Mouse (Mus musculus): ENCODE measurements around the gene Gmpr2. TPM values are rescaled to one million over a fixed set of nuclear protein-coding genes. Genes with fewer than 3 reads are reported as not detected.

The Gmpr2 gene
- polyA plus RNA-seq, 1 experiment from 2014 or later, result 21.3 TPM

GRCm38 (mm10) chr14:55726261-55726660 lies 54.5 kb downstream of the Gmpr2 start:
- TF ChIP-seq CTCF (IDR thresholded peaks at IDR 0.05; ENCODE audit: low read depth), result no peak
- no peak overlapping the region for H3K4me2 ChIP-seq (replicated peaks; ENCODE audit: low read depth)

GRCm38 (mm10) chr14:55727889-55728685 lies 56.3 kb downstream of the Gmpr2 start:
- no peaks in the 10 kb centered on the region for H3K4me1 ChIP-seq (replicated peaks; ENCODE audit: control insufficient read depth, insufficient read depth, low read length)
- no peaks in the 10 kb centered on the region for H3K27me3 ChIP-seq (replicated peaks; ENCODE audit: control insufficient read depth, insufficient read depth, low read length)
- WGBS, result 67% methylated on average over 8 of the region's 8 CpGs
- H3K9ac ChIP-seq (ENCODE audit: low read depth, low read length), result no peak overlapping the region
- H3K4me3 ChIP-seq (ENCODE audit: low read depth, low read length), result no peak overlapping the region
- no peak for TF ChIP-seq CTCF (IDR thresholded peaks at IDR 0.05; ENCODE audit: low read depth)
- no peak overlapping the region for H3K27ac ChIP-seq (ENCODE audit: low read depth, low read length)
- no peak for ATAC-seq
- no peaks in the 10 kb centered on the region for H3K9me3 ChIP-seq (ENCODE audit: control insufficient read depth)
- no peak overlapping the region for H3K4me2 ChIP-seq (replicated peaks; ENCODE audit: low read depth)
- no peaks in the 10 kb centered on the region for H3K36me3 ChIP-seq (ENCODE audit: control insufficient read depth, insufficient read depth)

More at GRCm38 (mm10) chr14:55726261-55726660, 54.5 kb downstream of the Gmpr2 start:
- no peaks in the 10 kb centered on the region for H3K4me1 ChIP-seq (replicated peaks; ENCODE audit: control insufficient read depth, insufficient read depth, low read length)
- no peak overlapping the region for H3K9ac ChIP-seq (ENCODE audit: low read depth, low read length)
- H3K4me3 ChIP-seq (ENCODE audit: low read depth, low read length), result no peak overlapping the region
- H3K36me3 ChIP-seq (ENCODE audit: control insufficient read depth, insufficient read depth), result no peaks in the 10 kb centered on the region
- H3K27me3 ChIP-seq (replicated peaks; ENCODE audit: control insufficient read depth, insufficient read depth, low read length), result no peaks in the 10 kb centered on the region
- H3K27ac ChIP-seq (ENCODE audit: low read depth, low read length), result no peak overlapping the region
- ATAC-seq, result no peak
- no peaks in the 10 kb centered on the region for H3K9me3 ChIP-seq (ENCODE audit: control insufficient read depth)

Other genes with a start within 250 kb of the Gmpr2 start
- gene Dhrs4, start 193.2 kb upstream of the Gmpr2 start, polyA plus RNA-seq (2015; fragmentation: Nextera tagmentation; extraction: Ambion mirVana), result 130 and 133 TPM in 2 replicates
- gene Carmil3, start 181.3 kb upstream of the Gmpr2 start, polyA plus RNA-seq (2015; fragmentation: Nextera tagmentation; extraction: Ambion mirVana), result 0.52 and 0.61 TPM in 2 replicates
- 0.24 and 0.39 TPM in 2 replicates for gene Cpne6, start 161.5 kb upstream of the Gmpr2 start, polyA plus RNA-seq (2015; fragmentation: Nextera tagmentation; extraction: Ambion mirVana)
- not detected in 2 replicates for gene Nrl, start 147.0 kb upstream of the Gmpr2 start, polyA plus RNA-seq (2015; fragmentation: Nextera tagmentation; extraction: Ambion mirVana)
- 16.7 and 17.6 TPM in 2 replicates for gene Pck2, start 131.7 kb upstream of the Gmpr2 start, polyA plus RNA-seq (2015; fragmentation: Nextera tagmentation; extraction: Ambion mirVana)
- 67.0 and 74.7 TPM in 2 replicates for gene Dcaf11, start 111.9 kb upstream of the Gmpr2 start, polyA plus RNA-seq (2015; fragmentation: Nextera tagmentation; extraction: Ambion mirVana)
- 1.2 and 1.8 TPM in 2 replicates for gene A730061H03Rik, start 111.5 kb upstream of the Gmpr2 start, polyA plus RNA-seq (2015; fragmentation: Nextera tagmentation; extraction: Ambion mirVana)
- 0.48 and 0.52 TPM in 2 replicates for gene Fitm1, start 96.3 kb upstream of the Gmpr2 start, polyA plus RNA-seq (2015; fragmentation: Nextera tagmentation; extraction: Ambion mirVana)
- gene Psme1, start 93.8 kb upstream of the Gmpr2 start, polyA plus RNA-seq (2015; fragmentation: Nextera tagmentation; extraction: Ambion mirVana), result 283 and 287 TPM in 2 replicates
- gene Emc9, start 86.6 kb upstream of the Gmpr2 start, polyA plus RNA-seq (2015; fragmentation: Nextera tagmentation; extraction: Ambion mirVana), result 21.6 TPM in 2 replicates
- 481 and 514 TPM in 2 replicates for gene Psme2, start 80.8 kb upstream of the Gmpr2 start, polyA plus RNA-seq (2015; fragmentation: Nextera tagmentation; extraction: Ambion mirVana)
- gene Rnf31, start 80.2 kb upstream of the Gmpr2 start, polyA plus RNA-seq (2015; fragmentation: Nextera tagmentation; extraction: Ambion mirVana), result 18.2 and 24.0 TPM in 2 replicates
- 44.7 and 46.9 TPM in 2 replicates for gene Irf9, start 68.4 kb upstream of the Gmpr2 start, polyA plus RNA-seq (2015; fragmentation: Nextera tagmentation; extraction: Ambion mirVana)
- 29.8 and 30.1 TPM in 2 replicates for gene Rec8, start 53.9 kb upstream of the Gmpr2 start, polyA plus RNA-seq (2015; fragmentation: Nextera tagmentation; extraction: Ambion mirVana)
- gene Ipo4, start 36.0 kb upstream of the Gmpr2 start, polyA plus RNA-seq (2015; fragmentation: Nextera tagmentation; extraction: Ambion mirVana), result 28.0 and 29.8 TPM in 2 replicates
- 2.3 and 2.7 TPM in 2 replicates for gene Gm49378, start 34.0 kb upstream of the Gmpr2 start, polyA plus RNA-seq (2015; fragmentation: Nextera tagmentation; extraction: Ambion mirVana)
- 94.6 and 95.9 TPM in 2 replicates for gene Tm9sf1, start 28.1 kb upstream of the Gmpr2 start, polyA plus RNA-seq (2015; fragmentation: Nextera tagmentation; extraction: Ambion mirVana)
- gene Tssk4, start 21.8 kb upstream of the Gmpr2 start, polyA plus RNA-seq (2015; fragmentation: Nextera tagmentation; extraction: Ambion mirVana), result 0.65 and 0.69 TPM in 2 replicates
- 85.1 and 94.0 TPM in 2 replicates for gene Mdp1, start 11.4 kb upstream of the Gmpr2 start, polyA plus RNA-seq (2015; fragmentation: Nextera tagmentation; extraction: Ambion mirVana)
- 385 and 387 TPM in 2 replicates for gene Nedd8, start 183 bp downstream of the Gmpr2 start, polyA plus RNA-seq (2015; fragmentation: Nextera tagmentation; extraction: Ambion mirVana)
- 20.6 and 21.9 TPM in 2 replicates for gene Tinf2, start 9.9 kb downstream of the Gmpr2 start, polyA plus RNA-seq (2015; fragmentation: Nextera tagmentation; extraction: Ambion mirVana)
- gene Tgm1, start 42.0 kb downstream of the Gmpr2 start, polyA plus RNA-seq (2015; fragmentation: Nextera tagmentation; extraction: Ambion mirVana), result 1.1 and 1.3 TPM in 2 replicates
- gene Rabggta, start 50.3 kb downstream of the Gmpr2 start, polyA plus RNA-seq (2015; fragmentation: Nextera tagmentation; extraction: Ambion mirVana), result 24.0 and 25.6 TPM in 2 replicates
- gene Dhrs1, start 73.7 kb downstream of the Gmpr2 start, polyA plus RNA-seq (2015; fragmentation: Nextera tagmentation; extraction: Ambion mirVana), result 466 and 476 TPM in 2 replicates
- gene Nop9, start 73.8 kb downstream of the Gmpr2 start, polyA plus RNA-seq (2015; fragmentation: Nextera tagmentation; extraction: Ambion mirVana), result 14.4 and 14.9 TPM in 2 replicates
- 366 and 385 TPM in 2 replicates for gene Cideb, start 86.5 kb downstream of the Gmpr2 start, polyA plus RNA-seq (2015; fragmentation: Nextera tagmentation; extraction: Ambion mirVana)
- gene Ltb4r2, start 89.5 kb downstream of the Gmpr2 start, polyA plus RNA-seq (2015; fragmentation: Nextera tagmentation; extraction: Ambion mirVana), result 6.7 and 9.0 TPM in 2 replicates
- gene Ltb4r1, start 94.0 kb downstream of the Gmpr2 start, polyA plus RNA-seq (2015; fragmentation: Nextera tagmentation; extraction: Ambion mirVana), result 3.8 and 4.1 TPM in 2 replicates
- 3.5 and 4.3 TPM in 2 replicates for gene Adcy4, start 112.2 kb downstream of the Gmpr2 start, polyA plus RNA-seq (2015; fragmentation: Nextera tagmentation; extraction: Ambion mirVana)
- gene Ripk3, start 116.9 kb downstream of the Gmpr2 start, polyA plus RNA-seq (2015; fragmentation: Nextera tagmentation; extraction: Ambion mirVana), result 39.2 and 47.3 TPM in 2 replicates
- 5.9 and 6.1 TPM in 2 replicates for gene Nfatc4, start 151.2 kb downstream of the Gmpr2 start, polyA plus RNA-seq (2015; fragmentation: Nextera tagmentation; extraction: Ambion mirVana)
- 2.2 and 2.5 TPM in 2 replicates for gene Nynrin, start 182.1 kb downstream of the Gmpr2 start, polyA plus RNA-seq (2015; fragmentation: Nextera tagmentation; extraction: Ambion mirVana)
- 0.16 and 0.26 TPM in 2 replicates for gene Cbln3, start 212.5 kb downstream of the Gmpr2 start, polyA plus RNA-seq (2015; fragmentation: Nextera tagmentation; extraction: Ambion mirVana)
- 5.1 and 6.3 TPM in 2 replicates for gene Khnyn, start 213.0 kb downstream of the Gmpr2 start, polyA plus RNA-seq (2015; fragmentation: Nextera tagmentation; extraction: Ambion mirVana)
- 70.9 and 71.5 TPM in 2 replicates for gene Sdr39u1, start 228.4 kb downstream of the Gmpr2 start, polyA plus RNA-seq (2015; fragmentation: Nextera tagmentation; extraction: Ambion mirVana)

Data from intestine, postnatal 0 days (tissue).